Mouse (Mus musculus): ENCODE results near the gene Tax1bp3.

DNA sequence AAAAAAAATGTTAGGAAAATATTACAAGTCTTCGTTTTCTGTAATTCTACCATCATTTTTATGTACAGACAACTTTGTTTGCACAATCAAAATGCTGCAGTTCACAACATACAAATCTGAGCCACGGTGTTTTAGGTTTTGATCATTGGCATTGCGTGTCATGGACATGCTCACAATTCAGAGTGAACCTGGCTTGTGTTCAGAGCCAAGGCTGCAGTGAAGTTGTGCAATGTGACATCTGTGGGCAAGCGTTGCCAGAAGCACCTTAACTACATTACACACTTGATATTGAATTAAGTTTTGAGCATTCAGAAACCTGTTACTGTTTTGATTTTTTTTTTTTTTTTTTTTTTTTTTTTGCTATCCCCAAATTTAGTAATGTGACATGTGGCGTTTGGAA is 53.2 kb downstream of the Tax1bp3 start:
- no peak for TF ChIP-seq CTCF (IDR thresholded peaks at IDR 0.05; ENCODE audit: extremely low read depth, insufficient read depth, low read length)
- no peak for TF ChIP-seq POLR2A (IDR thresholded peaks at IDR 0.05; ENCODE audit: extremely low read depth, insufficient read depth, low read length)

Data from cortical plate, adult 2 months (tissue).